Mouse (Mus musculus) adipocyte (in vitro differentiated cells): ENCODE data around the gene Gm20075.
"Not testable (repeated sequence)": the region's sequence is repeated elsewhere in the genome, so short reads cannot be mapped to it uniquely, and the experiment has no call there.

Experiments
- DNase-seq: peaks from one replicate; pipeline ENCODE4 v3.0.0-alpha.2; 2016; ENCODE audit warnings: low spot score

The Gm20075 gene

DNA sequence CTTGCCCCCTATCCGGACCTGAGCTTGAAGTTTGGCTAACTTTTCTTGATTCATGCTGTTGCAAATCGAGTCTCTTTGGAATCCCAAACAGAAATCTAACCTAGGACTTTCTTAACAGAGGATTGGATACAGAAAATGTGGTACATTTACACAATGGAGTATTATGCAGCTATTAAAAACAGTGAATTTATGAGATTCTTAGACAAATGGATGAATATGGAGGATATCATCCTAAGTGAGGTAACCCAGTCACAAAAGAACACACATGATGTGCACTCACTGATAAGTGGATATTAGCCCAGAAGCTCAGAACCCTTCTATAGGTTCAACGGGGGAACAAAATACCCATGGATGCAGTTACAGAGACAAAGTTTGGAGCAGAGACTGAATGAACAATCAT is at the start of gene Gm20075:
Gene Gm20075, minus strand, starts transcription at position 101 of the 400 bp plus-strand sequence.
- not testable (repeated sequence) for DNase-seq

DNA sequence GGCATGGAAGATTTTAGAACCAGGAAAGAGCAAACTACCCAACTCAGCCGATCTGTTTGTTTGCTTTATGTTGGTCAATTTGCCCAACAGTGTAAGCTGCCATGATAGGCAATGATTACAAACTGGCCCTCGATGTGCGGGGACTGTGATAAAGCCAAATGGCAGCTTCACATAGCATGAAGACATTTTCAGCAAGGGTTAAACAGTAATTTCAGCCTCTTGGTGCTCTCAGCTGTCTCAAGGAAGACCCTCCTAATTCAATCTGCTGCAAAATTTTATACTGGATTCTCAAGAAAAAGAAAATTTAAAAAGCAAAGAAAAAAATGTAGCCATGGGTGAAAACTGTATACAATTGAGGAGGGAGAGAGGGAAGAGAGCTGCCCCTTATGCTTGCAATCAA is 47.9 kb upstream of the Gm20075 start:
- DNase-seq, result no peak

DNA sequence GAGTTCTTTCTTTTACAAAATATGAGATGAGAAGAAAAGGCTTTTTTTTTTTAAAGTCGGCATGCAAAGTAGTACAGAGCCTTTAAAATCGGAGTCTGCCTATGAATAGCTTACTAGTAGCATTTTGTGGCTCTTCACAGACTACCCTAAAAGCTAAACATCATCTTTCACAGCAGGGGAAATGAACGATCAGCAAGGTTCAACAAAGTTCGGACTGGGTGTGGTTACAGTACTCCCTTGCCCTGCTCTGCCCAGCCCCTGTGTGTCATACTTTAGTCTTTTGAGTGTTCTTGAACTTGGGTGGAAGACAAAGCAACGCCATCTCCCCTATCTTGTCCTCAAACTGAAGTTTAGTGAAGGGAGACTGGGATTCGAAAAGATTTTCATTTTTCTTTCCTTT is 45.5 kb upstream of the Gm20075 start:
- DNase-seq, result no peak

DNA sequence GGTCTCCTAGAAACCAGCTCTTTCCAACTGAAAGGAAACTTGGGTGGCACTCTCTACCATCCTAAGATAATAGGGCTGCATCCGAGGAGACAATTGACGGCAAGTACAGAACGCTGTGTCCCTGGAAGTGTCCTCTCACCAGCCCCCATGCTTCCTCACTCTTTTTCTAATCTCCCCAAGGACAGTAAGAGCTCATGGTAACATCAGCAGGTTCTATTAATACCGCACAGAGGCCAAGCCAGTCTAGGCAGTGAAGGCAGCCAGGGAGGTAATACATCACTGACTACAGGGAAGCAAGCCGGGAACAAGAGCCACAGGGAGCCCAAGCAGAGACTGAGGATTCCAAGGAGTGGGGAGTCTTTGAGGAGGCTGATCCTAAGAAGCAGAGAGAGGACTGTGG is 43.8 kb upstream of the Gm20075 start:
- no peak for DNase-seq

DNA sequence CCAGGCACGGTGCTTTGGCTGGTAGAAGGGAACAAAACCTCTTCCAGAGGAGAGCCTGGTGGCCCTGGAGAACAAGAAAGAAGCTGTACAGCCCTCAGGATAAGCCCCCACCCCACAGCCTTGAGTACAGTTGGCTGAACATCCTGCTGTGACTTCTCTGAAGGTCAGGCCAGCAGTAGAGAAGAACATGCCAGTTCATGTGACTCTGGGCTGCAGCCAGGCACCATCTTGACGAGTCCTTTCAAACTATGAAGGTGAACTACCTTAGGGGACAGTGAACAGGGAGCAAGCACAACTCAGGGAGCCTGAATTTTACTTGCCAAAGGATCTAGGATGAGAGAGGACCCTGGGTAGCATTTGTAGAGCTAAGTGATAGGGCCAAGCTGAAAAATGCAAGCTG is 31.5 kb upstream of the Gm20075 start:
- no peak for DNase-seq

DNA sequence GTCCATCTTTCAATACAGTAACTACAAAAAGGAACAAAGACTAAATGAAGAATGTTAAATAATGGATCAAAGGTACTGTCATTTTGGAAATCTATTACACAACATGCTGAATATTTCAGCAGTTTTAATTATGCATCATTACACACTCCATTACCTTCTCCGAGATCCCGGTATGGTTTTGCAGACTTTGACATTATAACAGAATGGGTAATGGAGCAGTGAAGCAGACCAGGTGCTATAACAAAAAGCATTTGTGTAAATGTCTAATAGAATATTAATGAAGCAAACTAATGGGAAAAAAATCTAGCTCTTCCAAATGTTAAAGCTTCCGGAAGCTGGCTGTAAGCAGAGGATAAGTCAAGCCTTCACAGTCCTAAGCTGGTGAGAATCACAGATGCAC is 29.6 kb upstream of the Gm20075 start:
- DNase-seq, result no peak

DNA sequence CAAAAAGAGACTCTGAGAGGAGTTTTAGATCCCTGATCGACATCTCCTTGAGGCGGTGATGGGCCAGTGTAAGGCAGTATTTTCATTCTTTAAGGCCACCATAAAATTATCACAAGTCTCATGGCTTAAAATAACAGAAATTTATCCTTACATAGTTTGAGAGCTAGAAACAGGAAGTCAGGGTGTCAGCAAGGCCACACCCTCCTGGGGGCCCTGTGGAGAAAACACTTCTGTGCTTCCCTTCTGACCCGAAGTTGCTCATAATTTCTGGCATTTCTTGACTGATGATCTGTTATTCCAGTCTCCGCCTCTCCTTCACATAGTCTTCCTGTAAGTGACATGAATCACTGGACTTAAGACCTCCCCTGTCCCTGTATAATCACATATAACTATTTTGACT is 25.2 kb upstream of the Gm20075 start:
- DNase-seq, result no peak

DNA sequence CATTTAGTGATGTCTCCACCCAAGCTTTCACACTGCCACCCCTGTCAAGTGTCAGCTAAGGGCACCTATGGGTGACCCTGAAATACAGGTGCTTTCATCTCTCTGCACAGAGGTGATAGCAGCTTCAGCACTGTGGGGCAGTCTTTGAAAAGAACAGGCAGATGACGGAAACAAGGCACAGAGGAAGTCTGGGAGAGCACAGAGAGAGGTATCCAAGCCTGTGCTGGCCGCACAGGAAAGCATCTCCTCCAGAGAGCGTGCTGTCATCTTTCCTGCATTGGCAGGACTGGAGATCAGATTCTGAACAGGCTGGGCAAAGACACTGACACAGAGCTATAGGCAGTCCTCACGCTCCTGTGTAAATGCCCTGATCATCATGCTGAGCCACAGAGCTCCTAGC is 9.8 kb upstream of the Gm20075 start:
- DNase-seq, result no peak

DNA sequence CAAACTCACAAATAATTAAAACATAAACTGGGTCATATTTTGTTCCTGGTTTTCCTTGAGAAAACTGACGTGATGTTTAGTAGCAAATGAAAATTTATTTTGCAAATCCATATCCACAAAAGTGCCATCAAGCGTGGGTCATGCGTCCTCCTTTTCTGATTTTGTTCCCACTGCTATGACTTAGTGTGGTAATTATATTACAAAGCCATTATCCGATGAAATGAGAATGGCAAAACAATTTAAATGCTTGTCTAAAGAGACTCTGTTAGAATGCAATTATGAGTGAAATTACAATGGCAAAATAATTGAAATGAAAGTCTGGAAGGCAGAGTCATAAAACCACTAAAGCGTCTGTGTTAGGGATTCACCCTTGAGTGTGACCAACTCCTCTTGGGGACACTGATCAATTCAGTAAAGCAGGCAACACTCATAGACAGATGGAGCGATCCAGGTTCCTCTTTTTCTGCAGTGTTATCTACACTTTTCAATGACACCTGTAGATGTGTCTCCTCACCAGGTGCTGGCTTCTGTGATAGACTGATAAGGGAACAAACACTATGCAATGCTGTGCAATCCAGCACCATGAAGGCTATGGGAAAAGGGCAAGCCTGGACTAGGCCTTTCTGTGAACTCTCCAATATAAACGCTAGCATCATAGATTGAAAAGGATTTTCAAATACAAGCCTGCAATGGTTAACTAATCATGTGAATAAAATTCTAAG is 4.6 kb upstream of the Gm20075 start:
- DNase-seq, result no peak

DNA sequence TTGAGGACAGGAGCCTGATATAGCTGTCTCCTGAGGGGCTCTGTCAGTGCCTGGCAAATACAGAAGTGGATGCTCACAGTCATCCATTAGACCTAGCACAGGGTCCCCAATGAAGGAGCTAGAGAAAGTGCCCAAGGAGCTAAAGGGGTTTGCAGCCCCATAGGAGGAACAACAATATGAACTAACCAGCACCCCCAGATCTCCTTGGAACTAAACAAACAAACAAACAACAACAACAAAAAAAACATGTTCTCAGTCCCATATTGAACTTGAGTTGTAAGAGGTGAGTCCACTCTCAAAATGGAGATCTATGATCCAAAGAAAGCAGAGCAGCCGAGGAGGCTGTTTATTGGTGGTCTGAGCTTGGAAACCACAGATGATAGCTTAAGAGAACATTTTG is 578 bp upstream of the Gm20075 start, which contains the start of gene Gm17190:
Gene Gm17190, plus strand, starts transcription at position 301 of the 400 bp plus-strand sequence.
- DNase-seq, result not testable (repeated sequence)

DNA sequence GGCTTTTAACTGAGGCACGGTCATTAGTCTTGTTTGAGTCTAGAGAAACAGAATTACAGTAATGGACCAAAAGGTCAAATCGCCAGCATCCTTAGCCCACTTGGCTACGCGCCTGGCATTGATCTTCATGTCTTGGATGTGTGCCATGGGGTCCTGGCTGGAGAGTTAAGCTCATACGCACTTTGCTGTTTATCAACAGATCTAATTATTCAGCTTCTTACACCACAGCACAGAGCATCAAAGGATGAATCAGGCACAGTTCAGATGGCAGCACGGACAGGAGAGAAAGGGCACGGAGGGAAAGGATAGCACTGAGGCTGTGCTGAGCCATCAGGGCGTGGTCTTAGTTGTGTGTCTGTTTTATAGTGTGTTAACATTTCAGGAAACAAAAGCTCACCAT is 7.6 kb downstream of the Gm20075 start:
- no peak for DNase-seq

DNA sequence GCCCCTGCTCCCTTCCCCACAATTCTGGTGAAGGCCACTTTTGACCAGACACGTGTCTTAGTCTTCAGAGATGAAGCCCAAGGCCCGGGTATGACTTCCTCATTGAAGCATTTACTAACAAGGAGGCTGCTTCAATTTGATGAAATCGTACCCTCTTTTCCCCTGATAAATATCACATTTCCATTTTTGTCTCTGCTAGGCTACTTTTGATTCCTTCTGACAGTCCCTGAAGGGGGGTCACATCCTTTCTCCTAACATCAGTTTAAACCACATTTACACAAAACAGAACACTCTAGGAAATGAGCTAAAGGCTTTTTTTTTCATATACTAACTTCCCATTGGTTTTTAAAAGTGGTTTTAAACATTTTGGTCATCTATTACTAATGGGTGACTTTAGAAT is 28.4 kb downstream of the Gm20075 start:
- DNase-seq, result no peak

DNA sequence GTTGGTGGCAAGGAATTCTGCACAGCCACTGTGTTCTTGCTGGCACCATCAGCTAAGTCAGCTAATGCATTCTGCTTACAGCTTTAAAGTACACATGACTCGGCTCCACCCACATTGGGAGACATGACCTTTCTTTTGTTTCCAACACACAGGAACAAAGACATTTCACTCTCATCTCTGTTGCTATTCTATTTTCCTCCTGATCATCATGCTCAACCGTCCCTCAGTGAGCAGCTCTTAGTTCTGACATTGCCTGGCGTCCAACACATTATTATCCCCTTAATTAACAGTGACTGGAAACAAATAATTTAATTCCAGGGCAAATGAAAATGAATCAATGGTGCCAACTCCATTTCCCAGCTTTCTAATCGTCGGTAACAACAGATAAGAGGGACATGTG is 35.8 kb downstream of the Gm20075 start:
- DNase-seq, result no peak

DNA sequence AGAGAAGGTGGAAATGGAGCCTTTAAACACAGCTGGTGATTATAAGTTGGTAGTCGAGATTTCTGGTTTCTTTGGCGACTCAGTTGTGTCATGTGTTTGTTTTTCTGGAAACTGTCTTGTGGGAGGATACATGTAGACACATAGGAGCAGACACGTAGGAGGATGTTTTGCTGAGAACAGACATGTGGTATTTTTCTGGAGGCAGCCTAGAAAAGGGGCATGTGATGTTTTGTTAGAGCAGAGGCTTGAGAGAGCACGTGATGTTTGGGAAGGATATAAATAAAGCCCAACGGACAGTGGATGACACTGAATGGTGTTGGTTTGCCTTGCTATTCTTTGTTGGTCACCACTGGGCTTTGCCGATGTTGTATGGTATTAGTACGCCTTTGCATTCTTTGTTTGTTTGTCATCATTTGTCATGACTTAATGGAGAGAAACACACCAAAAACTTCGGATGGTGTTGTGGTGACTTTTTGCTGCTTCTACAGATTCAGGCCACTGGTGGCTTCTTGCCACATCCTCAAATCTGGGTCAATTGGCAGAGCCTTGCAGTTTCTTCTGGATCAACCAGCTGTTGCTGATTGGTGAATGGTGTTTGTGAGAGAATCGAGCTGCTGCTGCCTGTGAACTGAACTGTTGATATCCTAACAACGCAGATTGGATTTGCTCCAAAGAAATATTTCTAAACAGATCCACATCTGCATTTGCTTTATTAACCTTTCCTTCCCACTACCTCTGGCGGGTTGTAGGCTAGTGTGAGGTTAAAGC is 40.7 kb downstream of the Gm20075 start:
- no peak for DNase-seq

DNA sequence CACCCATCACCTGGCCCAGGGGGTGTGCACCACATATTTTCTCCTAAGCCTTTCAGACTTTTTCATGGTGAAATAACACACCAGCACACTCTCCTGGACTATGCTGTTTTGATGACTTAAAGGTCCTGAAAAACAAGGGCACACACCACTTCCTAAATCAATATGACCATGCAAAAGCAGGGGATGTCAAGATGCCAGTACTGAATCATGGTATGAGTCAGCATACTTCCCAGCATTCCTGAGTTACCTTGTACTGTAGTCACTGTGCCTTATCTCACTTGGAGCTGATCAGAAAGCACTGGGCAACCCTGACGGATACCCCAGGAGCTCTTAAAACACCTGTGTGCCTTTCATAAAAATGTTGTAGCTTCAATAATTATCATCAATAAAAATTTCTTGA is 41.6 kb downstream of the Gm20075 start:
- no peak for DNase-seq

DNA sequence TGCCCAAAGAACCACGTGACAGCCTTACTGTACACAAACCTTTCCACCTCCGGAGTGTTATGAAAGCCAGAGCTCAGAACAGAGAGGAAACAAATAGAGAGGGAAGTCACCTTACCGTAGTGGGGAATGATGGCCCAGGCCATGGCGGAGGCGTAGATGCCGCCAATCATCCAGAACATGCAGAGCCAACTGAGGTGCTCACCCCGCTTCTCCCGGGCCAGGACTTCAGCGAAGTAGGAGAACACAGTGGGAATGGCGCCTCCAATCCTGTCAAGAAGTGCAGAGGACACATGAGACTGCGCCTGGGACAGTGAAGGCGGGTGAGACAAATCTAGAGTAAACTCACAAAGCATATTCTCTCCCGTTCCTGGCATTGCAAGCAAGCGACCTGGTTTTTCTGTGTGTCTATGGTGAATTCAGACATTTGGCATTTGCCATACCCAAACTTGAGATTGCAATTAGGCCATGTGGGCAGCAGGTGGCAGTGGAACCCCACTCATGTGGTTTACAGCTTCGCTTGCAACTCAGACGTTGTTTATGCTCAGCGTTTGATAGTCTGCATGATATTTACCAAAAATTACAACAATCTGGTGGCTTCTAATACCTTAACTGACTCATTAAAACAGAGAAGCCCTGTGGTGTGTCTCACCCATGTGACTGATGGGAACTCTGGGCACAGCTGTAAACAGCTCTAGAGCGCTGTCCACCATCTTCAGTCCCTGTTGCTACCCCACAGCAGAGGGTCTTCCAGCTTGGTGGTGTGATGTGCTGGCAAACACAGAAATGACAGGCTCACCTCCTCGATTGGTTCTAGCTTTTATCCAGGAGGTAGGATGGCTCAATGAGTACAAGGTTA is 50.6 kb downstream of the Gm20075 start:
- peak; percentile 14 for DNase-seq
